Mouse (Mus musculus) ZHBTc4 (cell line): Measurements from ENCODE around the gene Pls3.
"Not testable (repeated sequence)": the region's sequence is repeated elsewhere in the genome, so short reads cannot be mapped to it uniquely, and the experiment has no call there.

Experiments used
- DNase-seq: peaks from one replicate; pipeline ENCODE4 v3.0.0-alpha.2; 2011; ENCODE audit warnings: low read depth, low spot score

Pls3 gene

GRCm38 (mm10) chrX:75777461-75777860 lies 97.5 kb downstream of the Pls3 start:
- DNase-seq, result peak; percentile 65

- no peak for DNase-seq
These were observed 110.1 kb downstream of the Pls3 start for GRCm38 (mm10) chrX:75764794-75765328.

- peak; percentile 85 for DNase-seq
These were observed 110.7 kb downstream of the Pls3 start for GRCm38 (mm10) chrX:75764135-75764793.

- DNase-seq, result not testable (repeated sequence)
These were observed 115.5 kb downstream of the Pls3 start for GRCm38 (mm10) chrX:75759461-75759860.

GRCm38 (mm10) chrX:75759036-75759435 lies 115.9 kb downstream of the Pls3 start:
- DNase-seq, result peak; percentile 81

- peak; percentile 54 for DNase-seq
These were observed 117.0 kb downstream of the Pls3 start for GRCm38 (mm10) chrX:75757966-75758365.

GRCm38 (mm10) chrX:75754531-75754930 lies 120.5 kb downstream of the Pls3 start:
- not testable (repeated sequence) for DNase-seq

GRCm38 (mm10) chrX:75750126-75750725 lies 124.8 kb downstream of the Pls3 start:
- not testable (repeated sequence) for DNase-seq

GRCm38 (mm10) chrX:75749312-75749711 lies 125.7 kb downstream of the Pls3 start:
- not testable (repeated sequence) for DNase-seq

GRCm38 (mm10) chrX:75744466-75744865 lies 130.5 kb downstream of the Pls3 start:
- DNase-seq, result peak; percentile 96

- DNase-seq, result not testable (repeated sequence)
These were observed 135.5 kb downstream of the Pls3 start for GRCm38 (mm10) chrX:75739464-75739863.
